Mouse (Mus musculus): Measurements from ENCODE around the gene Rtca. TPM values are rescaled to one million over a fixed set of nuclear protein-coding genes. Genes with fewer than 3 reads are reported as not detected.

The Rtca gene
- polyA plus RNA-seq, 1 experiment from 2014 or later, result 76.1 TPM

- Histone ChIP-seq H3K4me3 (ENCODE audit: low read depth, low read length) (no peak overlapping the region), H3K9me3 (ENCODE audit: control insufficient read depth, low read length) (no peaks in the 10 kb centered on the region), H3K4me2 (ENCODE audit: low read length) (no peak overlapping the region), H3K4me1 (replicated peaks; ENCODE audit: control insufficient read depth, insufficient read depth, low read length) (no peaks in the 10 kb centered on the region), H3K27ac (ENCODE audit: low read depth) (no peak overlapping the region), H3K36me3 (ENCODE audit: control insufficient read depth, insufficient read depth, low read length) (no peaks in the 10 kb centered on the region), H3K27me3 (replicated peaks; ENCODE audit: control insufficient read depth, insufficient read depth, low read length) (no peaks in the 10 kb centered on the region), H3K9ac (ENCODE audit: low read length) (no peak overlapping the region)
- ATAC-seq (replicated peaks; ENCODE audit: low FRiP score, low TSS enrichment, low read depth), result no peak
- WGBS, result 60% methylated on average over 1 of the region's 1 CpGs
- DNase-seq (ENCODE audit: low spot score), result no peak
Measured at GRCm38 (mm10) chr3:116454529-116454928, 53.5 kb downstream of the Rtca start.

- H3K9ac ChIP-seq (ENCODE audit: low read length), result no peak overlapping the region
- no peak overlapping the region for H3K4me3 ChIP-seq (ENCODE audit: low read depth, low read length)
- ATAC-seq (replicated peaks; ENCODE audit: low FRiP score, low TSS enrichment, low read depth) (no peak), DNase-seq (ENCODE audit: low spot score) (no peak)
- no peaks in the 10 kb centered on the region for H3K36me3 ChIP-seq (ENCODE audit: control insufficient read depth, insufficient read depth, low read length)
- H3K4me1 ChIP-seq (replicated peaks; ENCODE audit: control insufficient read depth, insufficient read depth, low read length), result no peaks in the 10 kb centered on the region
- H3K27me3 ChIP-seq (replicated peaks; ENCODE audit: control insufficient read depth, insufficient read depth, low read length), result no peaks in the 10 kb centered on the region
- WGBS, result 84% methylated on average over 3 of the region's 3 CpGs
- no peak overlapping the region for H3K4me2 ChIP-seq (ENCODE audit: low read length)
- H3K9me3 ChIP-seq (ENCODE audit: control insufficient read depth, low read length), result no peaks in the 10 kb centered on the region
- no peak overlapping the region for H3K27ac ChIP-seq (ENCODE audit: low read depth)
Measured at GRCm38 (mm10) chr3:116450741-116451140, 57.3 kb downstream of the Rtca start.

GRCm38 (mm10) chr3:116444327-116444726 is 63.7 kb downstream of the Rtca start:
- Histone ChIP-seq H3K4me2 (ENCODE audit: low read length) (no peak overlapping the region), H3K27me3 (replicated peaks; ENCODE audit: control insufficient read depth, insufficient read depth, low read length) (no peaks in the 10 kb centered on the region), H3K9ac (ENCODE audit: low read length) (no peak overlapping the region), H3K27ac (ENCODE audit: low read depth) (no peak overlapping the region), H3K4me1 (replicated peaks; ENCODE audit: control insufficient read depth, insufficient read depth, low read length) (no peaks in the 10 kb centered on the region), H3K9me3 (ENCODE audit: control insufficient read depth, low read length) (no peaks in the 10 kb centered on the region), H3K36me3 (ENCODE audit: control insufficient read depth, insufficient read depth, low read length) (no peaks in the 10 kb centered on the region), H3K4me3 (ENCODE audit: low read depth, low read length) (no peak overlapping the region)
- WGBS, result 83% methylated on average over 9 of the region's 9 CpGs
- no peak for DNase-seq (ENCODE audit: low spot score)
- no peak for ATAC-seq (replicated peaks; ENCODE audit: low FRiP score, low TSS enrichment, low read depth)

GRCm38 (mm10) chr3:116442788-116443187 is 65.2 kb downstream of the Rtca start:
- Histone ChIP-seq H3K4me2 (ENCODE audit: low read length) (no peak overlapping the region), H3K9ac (ENCODE audit: low read length) (no peak overlapping the region), H3K4me1 (replicated peaks; ENCODE audit: control insufficient read depth, insufficient read depth, low read length) (no peaks in the 10 kb centered on the region), H3K4me3 (ENCODE audit: low read depth, low read length) (no peak overlapping the region), H3K9me3 (ENCODE audit: control insufficient read depth, low read length) (no peaks in the 10 kb centered on the region), H3K36me3 (ENCODE audit: control insufficient read depth, insufficient read depth, low read length) (no peaks in the 10 kb centered on the region), H3K27ac (ENCODE audit: low read depth) (no peak overlapping the region), H3K27me3 (replicated peaks; ENCODE audit: control insufficient read depth, insufficient read depth, low read length) (no peaks in the 10 kb centered on the region)
- WGBS, result 75% methylated on average over 1 of the region's 1 CpGs
- DNase-seq (ENCODE audit: low spot score) (no peak), ATAC-seq (replicated peaks; ENCODE audit: low FRiP score, low TSS enrichment, low read depth) (no peak)

GRCm38 (mm10) chr3:116441518-116442205 is 66.3 kb downstream of the Rtca start:
- no peaks in the 10 kb centered on the region for H3K4me1 ChIP-seq (replicated peaks; ENCODE audit: control insufficient read depth, insufficient read depth, low read length)
- no peak for DNase-seq (ENCODE audit: low spot score)
- H3K4me3 ChIP-seq (ENCODE audit: low read depth, low read length), result no peak overlapping the region
- H3K27me3 ChIP-seq (replicated peaks; ENCODE audit: control insufficient read depth, insufficient read depth, low read length), result no peaks in the 10 kb centered on the region
- ATAC-seq (replicated peaks; ENCODE audit: low FRiP score, low TSS enrichment, low read depth), result no peak
- no peak overlapping the region for H3K9ac ChIP-seq (ENCODE audit: low read length)
- H3K27ac ChIP-seq (ENCODE audit: low read depth), result no peak overlapping the region
- 91% methylated on average over 15 of the region's 15 CpGs for WGBS
- no peaks in the 10 kb centered on the region for H3K9me3 ChIP-seq (ENCODE audit: control insufficient read depth, low read length)
- no peak overlapping the region for H3K4me2 ChIP-seq (ENCODE audit: low read length)
- no peaks in the 10 kb centered on the region for H3K36me3 ChIP-seq (ENCODE audit: control insufficient read depth, insufficient read depth, low read length)

- no peak overlapping the region for H3K9ac ChIP-seq (ENCODE audit: low read length)
- H3K27me3 ChIP-seq (replicated peaks; ENCODE audit: control insufficient read depth, insufficient read depth, low read length), result no peaks in the 10 kb centered on the region
- no peaks in the 10 kb centered on the region for H3K4me1 ChIP-seq (replicated peaks; ENCODE audit: control insufficient read depth, insufficient read depth, low read length)
- DNase-seq (ENCODE audit: low spot score) (no peak), ATAC-seq (replicated peaks; ENCODE audit: low FRiP score, low TSS enrichment, low read depth) (no peak)
- no peak overlapping the region for H3K27ac ChIP-seq (ENCODE audit: low read depth)
- H3K4me3 ChIP-seq (ENCODE audit: low read depth, low read length), result no peak overlapping the region
- no peaks in the 10 kb centered on the region for H3K36me3 ChIP-seq (ENCODE audit: control insufficient read depth, insufficient read depth, low read length)
- H3K9me3 ChIP-seq (ENCODE audit: control insufficient read depth, low read length), result no peaks in the 10 kb centered on the region
- 66% methylated on average over 8 of the region's 8 CpGs for WGBS
- H3K4me2 ChIP-seq (ENCODE audit: low read length), result no peak overlapping the region
Measured at GRCm38 (mm10) chr3:116440066-116440997, 67.7 kb downstream of the Rtca start.

Other genes with a start within 250 kb of the Rtca start
- gene Cdc14a, start 84.2 kb downstream of the Rtca start, polyA plus RNA-seq (2014; fragmentation: Nextera tagmentation; extraction: Ambion mirVana), result 8.8 and 10.0 TPM in 2 replicates
- 13.8 and 17.2 TPM in 2 replicates for gene Dbt, start 4.9 kb upstream of the Rtca start, polyA plus RNA-seq (2014; fragmentation: Nextera tagmentation; extraction: Ambion mirVana)
- 1.1 and 1.5 TPM in 2 replicates for gene Lrrc39, start 54.8 kb upstream of the Rtca start, polyA plus RNA-seq (2014; fragmentation: Nextera tagmentation; extraction: Ambion mirVana)
- gene Sass6, start 86.8 kb upstream of the Rtca start, polyA plus RNA-seq (2014; fragmentation: Nextera tagmentation; extraction: Ambion mirVana), result 18.8 and 25.3 TPM in 2 replicates
- gene Trmt13, start 106.4 kb upstream of the Rtca start, polyA plus RNA-seq (2014; fragmentation: Nextera tagmentation; extraction: Ambion mirVana), result 29.0 and 33.4 TPM in 2 replicates
- gene Mfsd14a, start 154.5 kb upstream of the Rtca start, polyA plus RNA-seq (2014; fragmentation: Nextera tagmentation; extraction: Ambion mirVana), result 91.8 and 100 TPM in 2 replicates
- not detected in 2 replicates for gene Gm43191, start 173.1 kb upstream of the Rtca start, polyA plus RNA-seq (2014; fragmentation: Nextera tagmentation; extraction: Ambion mirVana)
- gene Slc35a3, start 204.6 kb upstream of the Rtca start, polyA plus RNA-seq (2014; fragmentation: Nextera tagmentation; extraction: Ambion mirVana), result 15.3 and 18.0 TPM in 2 replicates